Mouse (Mus musculus): Measurements from ENCODE around the gene Lcn6.
A peak's percentile ranks its signal among the peaks of the same experiment; 100 is the strongest.
"Not testable (repeated sequence)": the region's sequence is repeated elsewhere in the genome, so short reads cannot be mapped to it uniquely, and the experiment has no call there.

The Lcn6 gene

DNA sequence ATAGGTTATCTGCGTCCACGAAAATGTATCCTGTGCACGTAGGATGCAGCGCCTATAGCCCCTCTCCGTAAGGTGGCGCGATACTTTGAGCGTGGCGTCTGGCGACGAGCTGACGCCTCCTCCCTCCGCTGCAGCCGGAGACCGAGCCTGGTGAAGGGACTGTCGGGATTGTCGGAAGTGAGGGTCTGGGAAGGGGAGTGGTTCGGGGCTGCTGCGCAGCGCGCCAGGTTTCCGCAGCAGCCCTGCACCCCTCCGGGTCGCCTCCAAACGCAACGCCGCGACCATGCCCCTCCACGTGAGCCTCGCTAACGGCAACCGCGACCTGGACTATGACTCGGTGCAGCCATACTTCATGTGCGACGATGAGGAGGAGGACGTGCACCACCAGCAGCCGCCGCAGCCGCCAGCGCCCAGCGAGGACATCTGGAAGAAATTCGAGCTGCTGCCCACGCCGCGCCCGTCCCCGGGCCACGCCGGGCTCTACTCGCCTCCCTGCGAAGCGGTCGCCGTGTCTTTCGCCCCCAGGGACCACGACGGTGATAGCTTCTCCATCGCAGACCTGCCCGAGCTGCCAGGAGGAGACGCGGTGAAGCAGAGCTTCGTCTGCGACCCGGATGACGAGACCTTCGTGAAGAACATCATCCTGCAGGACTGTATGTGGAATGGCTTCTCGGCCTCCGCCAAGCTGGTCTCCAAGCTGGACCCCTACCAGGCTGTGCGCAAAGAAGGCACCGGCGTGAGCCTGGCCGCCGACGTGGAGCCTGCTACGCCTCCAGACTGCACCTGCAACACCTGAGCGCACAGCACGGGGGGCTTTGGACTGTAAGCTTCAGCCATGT is 30.3 kb downstream of the Lcn6 start, which contains the start of gene Bmyc:
Gene Bmyc, plus strand, starts transcription at position 97 of the 839 bp plus-strand sequence.
- peak; percentile 57 to 58 for DNase-seq

GRCm38 (mm10) chr2:25708121-25708520 is 31.5 kb downstream of the Lcn6 start:
- DNase-seq: peak; percentile 18 to 38

DNA sequence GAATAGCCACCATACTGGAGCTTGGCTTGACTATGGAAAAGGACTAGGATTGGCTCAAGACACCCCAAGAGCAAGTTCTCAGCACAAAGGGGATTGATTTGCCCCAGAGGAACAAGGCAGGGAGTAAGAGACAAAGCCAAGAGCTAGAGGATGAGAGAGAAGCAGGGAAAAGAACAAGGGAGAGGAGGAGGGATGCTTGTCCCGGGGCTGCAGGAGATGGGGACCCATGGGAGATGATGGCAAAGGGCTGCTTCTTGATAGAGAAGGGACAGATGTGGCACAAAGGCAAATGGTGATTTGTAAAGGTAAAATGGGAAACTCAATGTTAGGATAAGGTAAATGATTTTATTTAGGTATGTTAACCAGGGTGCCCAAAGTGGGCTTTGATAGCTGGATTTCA is 32.5 kb downstream of the Lcn6 start:
- DNase-seq: not testable (repeated sequence)

- not testable (repeated sequence) for DNase-seq
Observed at GRCm38 (mm10) chr2:25709791-25710190, 33.2 kb downstream of the Lcn6 start.

GRCm38 (mm10) chr2:25711641-25712040 is 35.1 kb downstream of the Lcn6 start:
- DNase-seq: not testable (repeated sequence)

GRCm38 (mm10) chr2:25717222-25717621 is 40.6 kb downstream of the Lcn6 start:
- DNase-seq: no peak

Data from spleen, adult 18-20 months (tissue).